Comparison of ENCODE assay signal across 34 mouse cellular contexts in the genomic region with DNA sequence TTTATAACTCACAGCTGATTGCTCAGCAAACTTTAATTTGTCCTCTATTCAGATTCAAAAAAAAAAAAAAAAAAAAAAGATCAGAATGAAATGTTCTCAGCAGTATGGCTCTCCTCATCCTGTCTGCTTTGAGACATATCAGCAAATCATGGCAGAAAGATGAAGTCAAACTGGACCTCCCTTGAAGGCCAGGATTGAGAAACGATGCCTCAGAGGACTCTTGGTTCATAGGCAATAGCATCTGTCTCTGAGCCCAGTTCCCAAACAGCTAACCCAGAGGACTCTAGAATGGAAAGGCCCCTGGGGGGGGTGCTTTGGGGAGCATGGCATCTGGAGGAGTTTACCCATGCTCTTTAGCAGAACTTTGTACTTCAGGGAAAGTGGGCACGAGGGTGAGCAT.
"Had no signal": no experiment of that assay in that cellular context is flagged by ENCODE, and none has a peak within 500 bp of the region (broad histone marks: within the 10 kb centered on the region; RNA-seq: fewer than 3 reads in every experiment).

No protein-coding gene starts in this region.

- H3K27me3 ChIP-seq: heart, embryonic 12.5 days; heart, embryonic 13.5 days; heart, embryonic 15.5 days; hindbrain, embryonic 12.5 days; hindbrain, embryonic 13.5 days; hindbrain, embryonic 15.5 days; intestine, embryonic 15.5 days; kidney, embryonic 15.5 days had no signal

- ATAC-seq: hindbrain, embryonic 16.5 days; hindbrain, postnatal 0 days; inflammation-experienced regulatory T-cells, adult 6 months; intestine, embryonic 15.5 days; intestine, embryonic 16.5 days; intestine, postnatal 0 days had no signal

- H3K9me3 ChIP-seq: heart, embryonic 10.5 days; heart, embryonic 12.5 days; heart, embryonic 13.5 days; heart, embryonic 15.5 days; hindbrain, embryonic 10.5 days; hindbrain, embryonic 12.5 days; hindbrain, embryonic 13.5 days; hindbrain, embryonic 15.5 days; intestine, embryonic 15.5 days; kidney, embryonic 15.5 days had no signal

- H3K4me1 ChIP-seq: heart, embryonic 10.5 days; heart, embryonic 12.5 days; heart, embryonic 13.5 days; heart, embryonic 15.5 days; intestine, embryonic 15.5 days; kidney, embryonic 15.5 days had no signal

- H3K4me3 ChIP-seq: heart, embryonic 10.5 days; heart, embryonic 12.5 days; heart, embryonic 13.5 days; heart, embryonic 15.5 days; hindbrain, embryonic 10.5 days; hindbrain, embryonic 12.5 days; hindbrain, embryonic 13.5 days; hindbrain, embryonic 15.5 days; intestine, embryonic 15.5 days; kidney, embryonic 15.5 days; layer of hippocampus, adult 2 months had no signal

- H3K9ac ChIP-seq: heart, embryonic 12.5 days; heart, embryonic 13.5 days; heart, embryonic 15.5 days; hindbrain, embryonic 12.5 days; hindbrain, embryonic 13.5 days; hindbrain, embryonic 14.5 days; hindbrain, embryonic 15.5 days; intestine, embryonic 15.5 days; kidney, embryonic 15.5 days had no signal

- H3K4me2 ChIP-seq: heart, embryonic 12.5 days; heart, embryonic 13.5 days; heart, embryonic 15.5 days; hindbrain, embryonic 12.5 days; hindbrain, embryonic 13.5 days; hindbrain, embryonic 14.5 days; hindbrain, embryonic 15.5 days; intestine, embryonic 15.5 days; kidney, embryonic 15.5 days had no signal

- DNase-seq: heart, postnatal 10 days; heart, postnatal 14 days; heart, postnatal 36 days; heart, postnatal 4 days; kidney, adult 11 months; kidney, adult 18-20 months; kidney, adult 2 months; kidney, adult 8-10 months; kidney, adult 9 months; kidney, postnatal 10 days; kidney, postnatal 14 days; kidney, postnatal 25 days; kidney, postnatal 36 days; kidney, postnatal 4 days; layer of hippocampus, adult 9-11 months; layer of hippocampus, postnatal 36 days had no signal

- H3K36me3 ChIP-seq: heart, embryonic 12.5 days; heart, embryonic 15.5 days; hindbrain, embryonic 12.5 days; hindbrain, embryonic 15.5 days; intestine, embryonic 15.5 days; kidney, embryonic 15.5 days had no signal

- H3K27ac ChIP-seq: heart, embryonic 10.5 days; heart, embryonic 13.5 days; heart, embryonic 15.5 days; hindbrain, embryonic 10.5 days; hindbrain, embryonic 12.5 days; hindbrain, embryonic 13.5 days; hindbrain, embryonic 14.5 days; hindbrain, embryonic 15.5 days; hindbrain, postnatal 0 days; intestine, embryonic 15.5 days; kidney, embryonic 15.5 days; kidney, postnatal 0 days; layer of hippocampus, adult 2 months had no signal
